Mouse (Mus musculus) T-cell, adult 2 months (primary cell): ENCODE measurements around the gene Kirrel.

ENCODE experiments used
- DNase-seq: peaks from one replicate; pipeline ENCODE4 v3.0.0; 2022; ENCODE audit warnings: low spot score

Gene Kirrel

GRCm38 (mm10) chr3:87174096-87174768, at the start of gene Kirrel:
Kirrel (minus strand) TSS chr3:87174747.
- no peak for DNase-seq

- no peak for DNase-seq
Observed at GRCm38 (mm10) chr3:87223636-87224035, 49.1 kb upstream of the Kirrel start.

- no peak for DNase-seq
Observed at GRCm38 (mm10) chr3:87222346-87222745, 47.8 kb upstream of the Kirrel start.

- no peak for DNase-seq
Observed at GRCm38 (mm10) chr3:87215176-87215575, 40.6 kb upstream of the Kirrel start.

GRCm38 (mm10) chr3:87214221-87214864, 39.8 kb upstream of the Kirrel start:
- no peak for DNase-seq

- DNase-seq: no peak
Observed at GRCm38 (mm10) chr3:87206336-87207075, 32.0 kb upstream of the Kirrel start.

GRCm38 (mm10) chr3:87196637-87197036, 22.1 kb upstream of the Kirrel start:
- no peak for DNase-seq

GRCm38 (mm10) chr3:87195041-87195440, 20.5 kb upstream of the Kirrel start:
- no peak for DNase-seq

- DNase-seq: no peak
Observed at GRCm38 (mm10) chr3:87194591-87194990, 20.0 kb upstream of the Kirrel start.

GRCm38 (mm10) chr3:87193756-87194155, 19.2 kb upstream of the Kirrel start:
- DNase-seq: no peak

- DNase-seq: no peak
Observed at GRCm38 (mm10) chr3:87193352-87193751, 18.8 kb upstream of the Kirrel start.

GRCm38 (mm10) chr3:87176687-87177086, 2.1 kb upstream of the Kirrel start:
- DNase-seq: no peak

- DNase-seq: no peak
Observed at GRCm38 (mm10) chr3:87175438-87175815, 880 bp upstream of the Kirrel start.

- DNase-seq: no peak
Observed at GRCm38 (mm10) chr3:87174769-87175437, 356 bp upstream of the Kirrel start.

GRCm38 (mm10) chr3:87173486-87174085, 961 bp downstream of the Kirrel start:
- DNase-seq: no peak

GRCm38 (mm10) chr3:87173103-87173444, 1.5 kb downstream of the Kirrel start:
- DNase-seq: no peak

- DNase-seq: no peak
Observed at GRCm38 (mm10) chr3:87172351-87173102, 2.0 kb downstream of the Kirrel start.

- DNase-seq: no peak
Observed at GRCm38 (mm10) chr3:87171201-87172100, 3.1 kb downstream of the Kirrel start.

- DNase-seq: no peak
Observed at GRCm38 (mm10) chr3:87169402-87170015, 5.0 kb downstream of the Kirrel start.

- no peak for DNase-seq
Observed at GRCm38 (mm10) chr3:87168756-87169155, 5.8 kb downstream of the Kirrel start.
